Mouse (Mus musculus) mammary gland, adult 2 months (tissue): ENCODE data around the gene Trim7. TPM values are rescaled to one million over a fixed set of nuclear protein-coding genes. Genes with fewer than 3 reads are reported as not detected.

Experiments
- polyA plus RNA-seq: library from polyadenylated mRNA; depleted of rRNA; stranded (reverse); fragments of >200 nt; gene quantifications from 2 replicates; pipeline ENCODE4 v1.2.3, GENCODE M21; 2012; ENCODE audit warnings: low replicate concordance; rRNA removed

Gene Trim7
- 32.9 and 36.6 TPM in 2 replicates for polyA plus RNA-seq

DNA sequence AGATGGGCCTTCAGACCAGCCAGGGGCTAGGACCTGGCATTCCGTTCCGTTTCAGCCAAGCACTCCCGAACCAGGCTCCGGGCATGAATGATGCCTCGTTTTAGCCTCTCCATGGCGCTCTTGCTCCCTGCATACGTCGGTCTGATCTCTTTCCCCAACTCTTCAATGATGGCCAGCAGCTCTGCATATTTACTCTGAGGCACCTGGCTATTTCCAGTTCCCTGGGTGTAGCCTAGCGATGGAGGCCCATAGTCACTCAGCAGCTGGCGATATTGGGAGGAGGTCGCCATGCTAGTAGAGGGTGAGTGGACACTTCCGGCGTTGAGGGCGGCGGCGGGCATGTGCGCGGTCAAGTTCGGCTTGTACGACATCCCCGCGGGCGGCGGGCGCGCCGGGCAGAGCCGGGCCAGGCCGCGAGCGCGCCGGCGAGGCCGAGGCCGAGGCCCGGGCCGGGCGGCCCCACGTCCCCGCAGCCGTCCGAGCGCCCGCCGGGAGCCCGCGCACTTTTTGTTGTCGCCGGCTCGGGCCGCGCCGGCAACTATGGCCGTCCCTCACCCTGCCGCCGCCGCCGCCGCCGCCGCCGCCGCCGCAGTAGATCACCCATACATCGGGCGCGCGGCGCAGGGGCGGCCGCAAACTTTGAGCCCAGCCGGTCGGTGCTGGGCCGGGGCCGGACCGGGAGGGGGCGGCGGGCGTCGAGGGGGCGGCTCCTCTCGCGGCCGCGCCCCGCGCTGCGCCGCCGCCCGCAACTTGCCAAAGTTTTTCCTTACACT lies at the start of gene Trim7, which contains the start of gene Gm12184:
TSS of gene Trim7 (plus strand) at position 162 of the 773 bp plus-strand sequence.
TSS of gene Gm12184 (minus strand) at position 677 of the 773 bp plus-strand sequence.

DNA sequence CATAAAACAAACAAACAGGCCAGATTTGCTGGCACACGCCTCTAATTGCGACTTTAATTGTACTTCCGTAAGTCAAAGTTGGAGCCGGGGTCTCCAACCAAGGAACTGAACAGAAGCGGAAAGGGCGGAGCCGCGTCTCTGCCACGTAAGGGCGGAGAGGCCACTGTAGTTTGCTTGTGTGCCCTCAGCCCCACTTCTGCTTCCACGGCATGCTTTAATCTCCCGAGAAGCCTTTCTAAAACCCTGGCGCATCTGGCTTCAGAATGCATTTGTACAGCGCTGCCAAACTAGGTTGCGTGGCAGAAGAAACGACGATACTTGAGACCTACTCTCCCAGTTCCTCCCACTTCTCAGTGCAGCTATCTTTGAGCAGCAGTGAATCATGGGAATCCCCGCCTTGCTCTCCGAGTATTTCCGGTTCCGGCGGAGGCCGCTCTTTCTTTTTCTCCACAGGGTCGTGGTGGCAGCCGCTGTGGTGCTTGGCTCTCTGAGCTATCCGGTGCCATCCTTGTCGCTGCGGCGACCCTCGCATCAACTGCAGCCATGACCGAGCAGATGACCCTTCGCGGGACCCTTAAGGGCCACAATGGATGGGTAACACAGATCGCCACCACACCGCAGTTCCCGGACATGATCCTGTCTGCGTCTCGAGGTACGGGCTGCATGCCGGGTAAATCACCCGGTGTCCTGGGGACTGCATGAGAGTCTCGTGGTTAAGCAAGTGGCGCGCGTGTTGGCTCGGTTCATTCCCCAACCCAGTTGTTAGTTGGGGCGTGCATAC lies 25.8 kb upstream of the Trim7 start, which contains the start of gene Rack1:
TSS of gene Rack1 (plus strand) at position 412 of the 781 bp plus-strand sequence.

DNA sequence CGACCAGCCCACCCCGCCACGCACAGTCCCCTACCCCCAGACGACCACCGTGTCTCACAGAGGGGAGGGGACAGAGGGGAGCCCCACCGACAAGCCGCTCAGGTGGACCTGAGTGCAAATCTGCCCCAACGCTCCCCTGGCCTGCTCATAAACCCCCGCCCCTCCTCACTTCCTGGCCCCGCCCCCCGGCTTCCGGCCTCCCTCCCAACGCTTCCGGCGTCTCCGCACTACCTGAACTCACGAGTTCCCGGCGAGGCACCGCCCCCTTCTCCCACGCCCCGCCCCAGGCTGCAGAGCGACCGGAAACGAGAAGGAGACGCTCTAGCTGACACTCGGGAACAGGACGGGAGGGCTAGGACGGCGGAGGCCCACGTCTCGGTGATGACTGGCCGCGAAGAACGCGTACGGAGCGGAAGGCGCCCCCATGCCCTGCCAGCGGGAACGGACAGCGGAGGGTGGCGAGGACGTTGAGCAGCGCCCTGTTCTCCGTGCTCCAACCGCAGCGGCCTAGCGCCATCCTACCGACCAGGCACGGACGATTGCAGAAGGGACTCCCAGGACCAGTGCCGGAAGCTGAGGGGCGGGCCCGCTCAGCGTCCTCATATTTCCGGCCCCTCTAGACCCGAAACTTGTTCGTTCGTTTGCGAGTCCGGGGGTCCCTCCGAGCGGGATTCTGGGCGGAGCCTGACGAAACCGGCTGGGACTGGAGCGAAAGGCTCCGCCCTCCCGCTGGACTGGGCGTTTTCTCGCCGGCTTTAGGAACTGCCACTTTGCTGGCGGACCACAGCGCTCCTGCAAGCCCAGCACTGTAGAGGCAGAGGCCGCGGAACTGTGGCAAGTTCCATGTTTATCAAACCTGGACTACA lies 8.9 kb upstream of the Trim7 start, which contains the start of gene Trim41:
TSS of gene Trim41 (minus strand) at position 554 of the 866 bp plus-strand sequence.

DNA sequence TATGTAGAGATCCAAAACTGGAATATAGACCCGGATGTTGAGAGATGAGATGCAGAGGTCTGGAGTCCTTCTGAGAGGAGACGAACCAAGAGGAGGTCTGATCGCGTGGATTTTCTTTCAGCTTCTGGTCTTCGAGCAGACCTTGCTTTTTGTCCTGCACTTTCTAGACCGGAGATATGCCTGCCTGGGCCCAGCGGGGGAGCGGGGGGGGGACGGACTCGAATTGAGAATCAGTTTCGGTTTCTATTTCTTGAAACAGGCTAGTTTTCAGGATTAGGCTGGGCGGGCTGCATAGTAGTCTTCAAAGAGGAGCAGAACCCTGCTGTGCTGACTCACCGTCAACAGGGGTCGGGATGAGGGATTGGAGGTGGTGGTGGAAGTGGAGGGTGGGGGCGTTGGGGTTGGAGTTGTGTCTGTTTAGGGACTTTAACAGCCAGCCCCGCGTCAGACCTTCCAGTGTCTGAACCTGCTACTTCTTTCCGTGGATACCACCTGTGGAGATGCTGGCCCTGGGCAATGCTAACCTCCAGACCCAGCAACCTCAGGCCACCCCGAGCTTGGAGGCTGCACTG lies 45.3 kb downstream of the Trim7 start, which contains the start of gene Irgm1:
TSS of gene Irgm1 (minus strand) at position 483 of the 572 bp plus-strand sequence.

Other genes starting within 250 kb of the Trim7 start
- gene Rack1, start 25.8 kb upstream of the Trim7 start, polyA plus RNA-seq, result 2,623 and 3,377 TPM in 2 replicates
- 31.0 and 33.9 TPM in 2 replicates for gene Trim41, start 8.8 kb upstream of the Trim7 start, polyA plus RNA-seq
- 9.6 and 11.6 TPM in 2 replicates for gene Gm12184, start 515 bp downstream of the Trim7 start, polyA plus RNA-seq
- 10.3 and 23.6 TPM in 2 replicates for gene Irgm1, start 45.5 kb downstream of the Trim7 start, polyA plus RNA-seq
- 0.55 and 1.9 TPM in 2 replicates for gene Gm5431, start 76.1 kb downstream of the Trim7 start, polyA plus RNA-seq
- gene Psme2b, start 120.0 kb downstream of the Trim7 start, polyA plus RNA-seq, result 10.3 and 17.1 TPM in 2 replicates
- gene Olfr56, start 152.7 kb downstream of the Trim7 start, polyA plus RNA-seq, result 0.11 and 0.16 TPM in 2 replicates
- gene 9930111J21Rik1, start 153.3 kb downstream of the Trim7 start, polyA plus RNA-seq, result 10.4 and 15.4 TPM in 2 replicates
- 0.35 and 1.3 TPM in 2 replicates for gene Gm12185, start 166.1 kb downstream of the Trim7 start, polyA plus RNA-seq
- 3.6 and 7.0 TPM in 2 replicates for gene Tgtp1, start 168.0 kb downstream of the Trim7 start, polyA plus RNA-seq
- gene 9930111J21Rik2, start 225.1 kb downstream of the Trim7 start, polyA plus RNA-seq, result 6.7 and 7.0 TPM in 2 replicates
- gene Tgtp2, start 238.1 kb downstream of the Trim7 start, polyA plus RNA-seq, result 10.1 and 32.6 TPM in 2 replicates